Mouse (Mus musculus) lung, postnatal 0 days (tissue): Measurements from ENCODE around the gene Dlx5.

Experiments used
- CTCF ChIP-seq: IDR thresholded peaks from 2 replicates; pipeline ENCODE4 v1.5.1; 2016; ENCODE audit warnings: antibody characterized with exemption, mild to moderate bottlenecking
- EP300 ChIP-seq: IDR thresholded peaks from 2 replicates; pipeline ENCODE4 v1.6.1; 2016; ENCODE audit warnings: antibody characterized with exemption, mild to moderate bottlenecking, control low read depth

DNA sequence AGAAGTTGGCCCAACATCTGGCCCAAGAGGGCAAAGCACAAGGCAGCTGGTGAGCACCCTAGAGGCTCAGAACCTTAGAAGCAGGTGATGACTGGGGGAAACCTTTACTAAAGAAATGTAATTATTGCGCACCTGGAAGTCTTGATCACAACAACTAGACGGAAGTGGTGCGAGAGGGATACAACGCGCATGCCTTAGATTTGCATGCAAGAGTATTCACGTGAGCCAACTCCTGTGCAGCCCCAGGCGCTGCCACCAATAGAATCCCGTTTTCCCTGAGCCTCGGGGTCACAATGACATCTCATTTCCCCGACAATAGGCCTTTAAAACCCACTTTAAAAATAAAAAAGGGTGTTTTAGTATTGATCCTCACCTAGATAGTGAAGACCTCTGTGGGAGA is 30.7 kb downstream of the Dlx5 start:
- TF ChIP-seq CTCF: no peak
- TF ChIP-seq EP300: no peak
